Comparison of ENCODE assay signal across 11 mouse cellular contexts in genomic region chr13:41748866-41749265, GRCm38 (mm10).
A peak's percentile ranks its signal among the peaks of the same experiment; 100 is the strongest.
DNase-seq lines count a peak whose midpoint lies in the region; ATAC-seq and TF ChIP-seq lines count a peak whose summit lies in the region.
"Had no signal": no experiment of that assay in that cellular context is flagged by ENCODE, and none has a peak within 500 bp of the region (broad histone marks: within the 10 kb centered on the region; RNA-seq: fewer than 3 reads in every experiment).

No protein-coding gene starts in this region.

- H3K27me3 ChIP-seq in forebrain, postnatal 0 days (ENCODE audit: insufficient read depth, low read length), result no peaks in the 10 kb centered on the region
- no peaks in the 10 kb centered on the region for H3K27me3 ChIP-seq in forebrain, embryonic 15.5 days
- no peaks in the 10 kb centered on the region for H3K27me3 ChIP-seq in myocyte (ENCODE audit: control insufficient read depth, insufficient read depth, insufficient read length)

- 72% methylated on average over 9 of the region's 9 CpGs for WGBS in forebrain, postnatal 0 days
- WGBS in forebrain, embryonic 15.5 days, result 73% methylated on average over 9 of the region's 9 CpGs

- no peaks in the 10 kb centered on the region for H3K36me3 ChIP-seq in forebrain, postnatal 0 days (ENCODE audit: insufficient read depth)
- H3K36me3 ChIP-seq in forebrain, embryonic 15.5 days, result no peaks in the 10 kb centered on the region
- H3K36me3 ChIP-seq in myocyte (ENCODE audit: control insufficient read depth, insufficient read depth), result no peaks in the 10 kb centered on the region

- no peak for TF ChIP-seq CTCF in forebrain, postnatal 0 days (IDR thresholded peaks at IDR 0.05; ENCODE audit: low read depth)

- peaks cover 7% of the 10 kb centered on the region; the same call in 1 of the 2 replicates for H3K4me1 ChIP-seq in forebrain, postnatal 0 days (ENCODE audit: insufficient read depth)
- no peaks in the 10 kb centered on the region; the same call in 1 of the 2 replicates for H3K4me1 ChIP-seq in forebrain, embryonic 15.5 days

- no peak overlapping the region for H3K4me3 ChIP-seq in forebrain, postnatal 0 days (ENCODE audit: low read depth, low read length)
- H3K4me3 ChIP-seq in forebrain, embryonic 15.5 days, result no peak overlapping the region
- no peak overlapping the region for H3K4me3 ChIP-seq in myocyte
- H3K4me3 ChIP-seq: erythroblast, embryonic 14.5 days had no signal

- H3K9ac ChIP-seq in forebrain, postnatal 0 days, result no peak overlapping the region
- H3K9ac ChIP-seq in forebrain, embryonic 15.5 days (replicated peaks), result no peak overlapping the region

- H3K4me2 ChIP-seq in forebrain, postnatal 0 days (ENCODE audit: low read depth), result no peak overlapping the region
- no peak overlapping the region for H3K4me2 ChIP-seq in forebrain, embryonic 15.5 days (replicated peaks)
- H3K4me2 ChIP-seq in myocyte (ENCODE audit: low read depth), result peak overlapping the region; percentile 57

- no peak overlapping the region for H3K27ac ChIP-seq in forebrain, postnatal 0 days (ENCODE audit: low read depth, low read length)
- no peak overlapping the region for H3K27ac ChIP-seq in forebrain, embryonic 15.5 days (replicated peaks)

- no peak for DNase-seq in forebrain, postnatal 0 days
- peak; percentile 32 to 64 for DNase-seq in frontal cortex, postnatal 10 days (ENCODE audit: low spot score in 2 of 2)
- DNase-seq in heart, postnatal 4 days, result peak; percentile 58
- DNase-seq in spleen, adult 18-20 months, result no peak
- no peak for DNase-seq in adrenal gland, postnatal 10 days
- no peak for DNase-seq in embryo, embryonic 11 days
- DNase-seq: cerebellum, adult 2 months; lung, postnatal 36 days had no signal

- no peak for TF ChIP-seq POLR2A in myocyte (IDR thresholded peaks at IDR 0.05; ENCODE audit: insufficient read length, low read depth)

- peak; percentile 36; the same call in 1 of the 2 replicates for ATAC-seq in forebrain, postnatal 0 days
- no peak for ATAC-seq in forebrain, embryonic 15.5 days (replicated peaks)

- no peak overlapping the region for H3ac ChIP-seq in myocyte (ENCODE audit: control insufficient read depth, insufficient read length)

- no peaks in the 10 kb centered on the region for H3K9me3 ChIP-seq in forebrain, postnatal 0 days (ENCODE audit: low read length)
- no peaks in the 10 kb centered on the region for H3K9me3 ChIP-seq in forebrain, embryonic 15.5 days

- H3K79me2 ChIP-seq in myocyte (ENCODE audit: control insufficient read depth, insufficient read depth), result no peaks in the 10 kb centered on the region

TF ChIP-seq in myocyte, 11 proteins besides CTCF, POLR2A, EP300 and RAD21:
- TF ChIP-seq USF1 (IDR thresholded peaks at IDR 0.05; ENCODE audit: low read depth) (no peak), POLR2AphosphoS2 (IDR thresholded peaks at IDR 0.05; ENCODE audit: insufficient read length, low read depth) (no peak), TCF12 (IDR thresholded peaks at IDR 0.05; ENCODE audit: insufficient read depth, poor library complexity, severe bottlenecking) (no peak)

Comparison
In these comparisons a context has a peak if more than half of its experiments do, and no peak if none do; other contexts are left out.
1. DNase-seq: peak in frontal cortex, postnatal 10 days (2 of 2) and heart, postnatal 4 days (single experiment); none in forebrain, postnatal 0 days (single experiment), spleen, adult 18-20 months (0 of 2), adrenal gland, postnatal 10 days (single experiment) and embryo, embryonic 11 days (single experiment).